Mouse (Mus musculus) retina, embryonic 14.5 days (tissue): Measurements from ENCODE around the gene Peak1.

ENCODE experiments used
- DNase-seq: peaks from one replicate; pipeline ENCODE4 v3.0.0-alpha.2; 2015; ENCODE audit warnings: low spot score

Gene Peak1

DNA sequence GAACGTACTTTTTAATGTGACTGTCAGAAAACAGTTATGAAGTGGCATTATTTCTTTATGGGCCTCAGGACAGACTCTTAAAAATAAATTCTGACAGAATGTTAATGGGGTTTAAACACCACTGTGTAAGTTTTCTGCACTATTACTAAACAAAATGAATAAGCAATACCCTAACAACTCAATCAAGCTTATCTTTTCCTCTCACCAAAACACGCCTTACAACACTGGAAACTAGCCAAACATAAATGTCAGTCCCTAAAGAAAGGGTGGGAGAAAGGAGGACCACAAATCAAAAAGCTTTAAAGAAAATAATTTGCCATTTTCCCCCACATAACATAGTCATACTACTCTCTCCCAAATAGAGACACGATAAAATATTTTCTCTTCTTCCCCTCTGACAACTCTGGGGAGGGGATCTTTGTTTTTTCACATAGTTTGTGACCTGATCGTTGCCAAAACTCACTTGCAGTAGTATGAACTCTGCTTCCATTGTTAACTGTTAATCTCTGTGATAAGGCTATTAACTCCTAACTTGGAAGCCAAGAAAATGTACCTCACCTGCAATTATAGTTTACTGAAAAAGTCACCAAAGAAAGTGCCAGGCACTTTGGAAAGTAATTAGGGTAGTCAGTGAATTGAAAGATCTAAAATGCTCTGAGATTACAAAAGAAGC lies 1.8 kb downstream of the Peak1 start:
- no peak for DNase-seq

DNA sequence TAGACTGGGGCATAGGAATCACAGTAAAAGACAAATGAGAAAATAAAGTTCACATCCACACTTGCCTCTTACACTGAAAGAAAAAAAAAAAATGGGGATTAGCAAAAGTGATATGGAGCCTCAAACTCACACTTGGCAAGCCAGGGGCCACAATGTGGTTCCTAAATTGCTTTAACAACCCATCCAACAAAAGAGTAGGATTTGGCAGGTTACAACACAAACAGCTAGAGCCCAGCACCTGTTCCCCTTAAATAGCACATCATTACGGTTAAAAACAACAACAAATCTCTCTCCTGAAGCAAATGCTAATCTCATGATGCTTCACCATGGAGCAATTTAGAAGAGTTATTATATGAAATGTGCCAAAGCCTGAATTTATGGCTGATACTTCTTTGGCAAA lies 2.5 kb downstream of the Peak1 start:
- no peak for DNase-seq

DNA sequence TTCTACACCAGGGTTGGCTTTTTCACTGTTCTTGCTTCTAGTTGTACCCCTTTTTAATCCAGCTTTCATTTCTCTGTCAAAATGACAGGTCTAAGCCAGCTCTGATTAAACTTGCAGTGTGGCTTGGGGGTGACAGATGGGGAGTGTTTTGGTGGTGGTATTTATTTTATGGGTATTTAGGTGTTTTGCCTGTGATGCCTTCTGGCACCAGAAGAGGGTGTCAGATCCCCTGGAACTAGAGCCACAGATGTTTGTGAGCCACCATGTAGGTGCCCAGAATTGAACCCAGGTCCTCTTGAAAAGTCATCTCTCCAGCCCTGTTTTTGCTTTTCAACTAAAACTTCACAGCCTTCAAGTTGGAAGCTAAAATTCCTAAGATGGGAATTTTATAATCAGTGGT lies 3.5 kb downstream of the Peak1 start:
- DNase-seq: no peak

DNA sequence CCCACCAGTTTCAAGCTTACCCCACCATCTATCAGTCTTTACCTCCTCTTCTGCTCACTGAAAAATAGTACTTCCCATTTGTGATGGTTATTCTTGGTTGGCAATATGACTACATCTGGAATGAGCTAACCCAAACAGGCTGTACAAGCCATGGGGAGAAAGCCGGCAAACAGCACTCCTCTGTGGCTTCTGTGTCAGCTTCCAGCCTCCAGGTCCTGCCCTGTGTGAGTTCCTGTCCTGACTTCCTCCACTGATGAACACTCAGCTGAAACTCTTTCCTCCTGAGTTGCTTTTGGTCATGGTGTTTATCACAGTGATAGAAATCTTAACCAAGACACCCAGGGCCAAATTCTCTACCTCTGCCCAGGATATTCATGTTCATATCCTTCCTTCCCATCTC lies 5.2 kb downstream of the Peak1 start:
- DNase-seq: no peak

DNA sequence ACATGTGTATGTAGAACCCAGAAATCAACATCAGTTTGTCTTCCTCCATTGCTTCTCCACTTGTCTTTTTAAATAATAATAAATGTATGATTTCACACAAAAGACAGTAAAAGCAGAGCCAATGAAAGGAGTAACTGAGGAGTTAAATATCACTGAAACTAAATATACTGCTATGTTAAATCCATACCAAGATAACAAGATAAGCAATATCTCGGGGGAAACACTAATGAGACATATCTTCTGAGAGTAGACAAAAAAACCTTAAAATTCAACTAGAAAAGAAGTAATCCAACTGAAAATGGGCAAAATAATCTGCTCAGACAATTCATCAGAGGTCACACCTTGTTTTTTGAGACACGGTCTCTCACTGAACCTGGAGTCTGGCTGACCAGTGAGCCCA lies 7.9 kb downstream of the Peak1 start:
- DNase-seq: no peak

DNA sequence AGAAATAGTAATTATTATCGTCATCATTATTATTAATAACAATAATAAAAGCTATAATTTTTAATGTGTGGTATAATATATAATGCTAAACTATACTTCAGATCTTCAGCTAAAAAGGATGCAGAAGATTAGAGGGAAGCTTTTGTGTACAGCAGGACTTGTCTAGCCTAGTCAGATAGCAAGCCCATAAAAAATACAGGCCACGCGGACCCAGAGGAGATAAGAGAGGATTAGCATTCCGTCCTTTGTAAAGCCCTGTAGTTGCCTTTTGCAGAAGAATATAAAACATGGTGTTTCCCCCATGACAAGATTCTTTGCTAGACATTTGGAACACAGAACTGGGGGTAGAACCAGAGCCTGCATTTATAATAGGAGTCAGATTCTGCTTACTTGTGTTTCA lies 13.2 kb downstream of the Peak1 start:
- DNase-seq: no peak

DNA sequence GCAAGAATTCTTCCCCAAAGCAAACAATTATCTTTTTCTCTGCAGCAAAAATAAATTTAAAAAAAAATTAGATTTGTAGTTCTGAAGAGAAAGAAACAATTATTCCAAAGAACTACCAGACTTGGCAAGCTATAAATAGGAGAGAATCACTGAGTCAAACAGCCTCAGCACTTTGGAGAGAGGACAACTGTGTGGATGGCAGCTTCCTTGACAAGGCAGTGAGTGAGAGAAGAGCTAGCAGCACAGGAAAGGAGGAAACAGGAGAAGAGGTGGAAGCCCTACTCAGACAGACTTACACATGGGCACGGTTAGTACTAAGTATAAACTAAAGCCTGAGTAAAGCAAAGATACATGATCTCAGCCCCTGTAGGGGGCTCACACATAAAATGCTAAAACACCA lies 21.6 kb downstream of the Peak1 start:
- DNase-seq: no peak

DNA sequence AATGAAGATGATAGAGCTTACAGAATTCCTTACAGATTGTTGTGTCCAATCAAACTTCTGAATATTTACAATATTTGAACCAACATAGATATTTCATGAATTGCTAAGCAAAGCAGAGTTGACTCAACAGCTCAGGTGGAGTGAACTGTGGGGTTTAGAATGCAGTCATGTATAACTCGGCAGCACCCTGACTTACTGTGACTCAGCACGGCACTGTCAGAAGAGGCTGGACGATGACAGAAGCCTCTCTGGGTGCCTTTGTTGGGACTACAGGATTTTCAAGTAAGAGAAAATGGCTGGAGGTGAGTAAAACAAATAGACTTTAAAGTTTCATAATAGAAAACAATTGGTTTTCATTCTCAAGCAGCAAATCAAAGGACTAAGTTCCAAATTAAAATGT lies 25.0 kb downstream of the Peak1 start:
- DNase-seq: no peak

DNA sequence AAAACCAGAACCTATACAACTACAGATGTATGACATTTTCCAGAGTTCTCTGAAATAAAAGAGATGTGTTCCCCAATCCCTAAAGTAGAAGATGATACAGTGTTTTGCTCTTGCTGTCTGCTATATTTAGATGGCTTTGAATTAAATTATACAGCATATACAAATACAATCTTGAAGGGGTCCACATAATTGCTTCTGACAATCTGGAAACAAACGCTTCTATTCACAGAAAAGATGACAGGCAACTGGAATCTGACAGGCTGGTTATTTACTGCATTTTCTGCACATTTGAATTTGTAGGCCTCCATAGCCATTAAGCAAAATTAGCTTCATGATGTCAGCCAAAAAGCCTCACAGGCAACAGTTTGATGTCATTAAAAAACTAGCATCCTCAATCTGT lies 35.1 kb downstream of the Peak1 start:
- no peak for DNase-seq

DNA sequence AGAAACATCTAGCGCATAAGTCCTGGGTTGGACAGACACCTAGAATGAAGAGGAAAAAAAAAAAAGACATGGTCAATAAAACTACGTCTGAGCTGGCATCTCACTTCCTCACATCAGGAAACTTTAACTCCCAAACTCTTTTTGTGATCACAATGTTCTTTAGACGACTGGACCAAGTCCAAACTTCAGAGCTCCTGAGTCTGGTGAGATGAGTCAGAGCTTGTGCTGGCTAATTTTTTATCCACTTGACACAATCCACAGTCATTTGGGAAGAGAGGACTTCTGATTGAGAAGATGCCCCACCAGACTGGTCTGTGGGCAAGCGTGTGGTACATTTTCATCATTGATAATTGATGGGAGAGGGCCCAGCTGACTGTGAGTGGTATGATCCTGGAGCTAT lies 43.5 kb downstream of the Peak1 start:
- DNase-seq: no peak

DNA sequence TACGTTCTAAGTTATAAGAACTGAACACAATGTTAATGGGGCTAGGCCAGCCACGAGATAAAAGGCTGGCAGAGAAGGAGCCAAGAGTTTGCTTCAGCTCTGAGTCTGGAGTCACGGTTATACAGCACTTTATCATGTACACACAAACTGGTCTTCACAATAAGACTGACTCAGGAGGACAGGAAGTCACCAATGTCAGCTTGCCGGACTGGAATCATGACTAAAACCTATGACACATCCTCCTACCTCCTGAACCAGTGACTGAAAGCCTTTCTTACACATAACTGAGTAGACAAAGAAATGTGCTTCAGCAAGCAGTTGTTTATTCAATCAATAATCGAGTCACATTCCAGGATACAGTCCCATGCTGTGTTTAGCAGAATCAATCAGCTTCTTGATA lies 47.2 kb downstream of the Peak1 start:
- no peak for DNase-seq

DNA sequence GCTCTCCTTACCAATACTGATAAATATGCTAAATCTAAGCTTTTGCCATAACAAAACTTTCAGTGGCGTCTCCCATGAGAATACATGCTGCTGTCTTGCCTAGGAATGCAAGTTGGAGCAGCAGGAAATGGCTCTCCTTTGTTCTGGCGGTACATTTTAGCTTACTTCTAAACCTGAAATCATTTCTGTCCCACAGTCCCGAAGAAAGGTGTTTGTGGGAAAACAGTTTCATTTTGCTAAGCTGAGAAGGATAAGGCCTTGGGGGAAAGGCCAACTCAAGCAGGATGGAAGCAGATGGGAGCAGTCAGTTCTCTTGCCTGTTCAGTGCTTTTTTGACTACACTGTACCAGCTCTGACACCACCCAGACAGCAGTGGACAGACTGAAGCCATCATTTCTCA lies 49.1 kb downstream of the Peak1 start:
- no peak for DNase-seq

DNA sequence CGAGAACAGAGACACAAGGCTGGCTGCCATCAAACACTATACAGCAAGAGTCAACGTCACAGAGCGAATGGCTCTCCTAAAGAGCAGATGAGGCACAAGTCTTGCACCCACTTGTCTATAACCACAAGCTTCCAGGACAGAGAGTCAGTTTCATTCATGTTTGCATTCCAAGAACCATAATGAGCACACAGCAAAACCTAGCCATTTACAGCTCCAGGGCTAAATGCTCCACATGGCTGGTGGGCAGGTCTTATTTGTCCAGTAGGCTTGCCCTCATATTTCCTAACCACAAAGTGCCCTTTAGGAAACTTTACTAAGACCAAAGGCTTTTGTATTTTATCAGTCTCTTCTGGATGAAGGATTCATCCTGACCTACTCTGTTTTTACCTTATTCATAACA lies 54.6 kb downstream of the Peak1 start:
- DNase-seq: no peak

DNA sequence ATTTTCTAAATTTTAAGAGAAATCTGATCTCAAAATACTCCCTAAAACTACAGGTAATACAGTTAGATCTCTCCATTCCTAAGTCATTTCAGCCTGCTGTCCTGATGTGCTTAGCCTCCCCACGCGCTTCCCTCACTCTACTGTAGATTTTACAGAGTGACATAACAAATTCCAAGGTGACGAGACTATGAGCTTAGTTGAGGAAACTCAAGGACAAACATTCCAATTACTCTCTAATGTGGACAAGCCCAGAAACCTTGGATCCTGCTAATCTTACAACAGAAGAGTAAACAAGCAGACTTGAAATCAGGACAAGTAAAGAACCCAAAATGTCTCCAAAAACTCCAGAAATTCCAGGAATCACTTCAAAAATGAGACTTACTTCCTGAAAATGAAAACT lies 58.6 kb downstream of the Peak1 start:
- DNase-seq: no peak

DNA sequence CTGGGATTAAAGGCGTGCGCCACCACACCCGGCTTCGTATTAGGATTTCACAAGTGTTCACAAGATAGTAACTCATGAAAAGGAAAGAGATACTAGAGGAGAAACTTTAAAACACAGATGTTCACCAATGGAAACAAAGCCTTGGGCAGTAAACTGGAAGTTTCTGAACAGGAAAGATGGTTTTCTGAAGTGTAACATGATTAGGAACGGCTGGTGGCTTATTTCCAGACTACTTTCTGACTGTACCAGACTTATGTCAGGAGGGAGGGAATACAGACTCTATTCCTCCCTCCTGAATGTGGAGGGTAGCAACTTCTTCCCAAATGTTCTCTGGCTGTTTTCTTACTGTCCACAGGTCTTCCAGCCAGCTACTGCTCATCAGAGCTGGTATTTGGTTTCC lies 62.7 kb downstream of the Peak1 start:
- no peak for DNase-seq

DNA sequence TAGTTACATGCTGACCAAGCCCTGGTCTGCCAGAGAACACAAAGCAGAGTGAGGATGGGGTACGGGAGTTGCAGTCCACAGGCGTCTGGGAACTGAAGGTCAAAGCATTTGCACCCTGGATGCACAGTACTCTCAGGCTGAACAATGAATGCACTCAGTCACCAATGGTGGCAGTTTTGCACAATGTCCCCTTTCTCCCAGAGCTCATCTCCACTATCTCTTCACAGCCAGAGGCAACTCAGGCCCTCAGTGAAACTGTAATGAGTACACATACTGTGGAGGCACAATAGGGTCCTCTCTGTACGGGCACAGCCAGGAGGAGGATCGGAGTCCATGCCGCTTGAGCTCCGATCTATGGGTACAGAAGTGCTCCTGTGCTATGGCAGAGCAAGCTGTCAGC lies 71.5 kb downstream of the Peak1 start:
- DNase-seq: no peak

DNA sequence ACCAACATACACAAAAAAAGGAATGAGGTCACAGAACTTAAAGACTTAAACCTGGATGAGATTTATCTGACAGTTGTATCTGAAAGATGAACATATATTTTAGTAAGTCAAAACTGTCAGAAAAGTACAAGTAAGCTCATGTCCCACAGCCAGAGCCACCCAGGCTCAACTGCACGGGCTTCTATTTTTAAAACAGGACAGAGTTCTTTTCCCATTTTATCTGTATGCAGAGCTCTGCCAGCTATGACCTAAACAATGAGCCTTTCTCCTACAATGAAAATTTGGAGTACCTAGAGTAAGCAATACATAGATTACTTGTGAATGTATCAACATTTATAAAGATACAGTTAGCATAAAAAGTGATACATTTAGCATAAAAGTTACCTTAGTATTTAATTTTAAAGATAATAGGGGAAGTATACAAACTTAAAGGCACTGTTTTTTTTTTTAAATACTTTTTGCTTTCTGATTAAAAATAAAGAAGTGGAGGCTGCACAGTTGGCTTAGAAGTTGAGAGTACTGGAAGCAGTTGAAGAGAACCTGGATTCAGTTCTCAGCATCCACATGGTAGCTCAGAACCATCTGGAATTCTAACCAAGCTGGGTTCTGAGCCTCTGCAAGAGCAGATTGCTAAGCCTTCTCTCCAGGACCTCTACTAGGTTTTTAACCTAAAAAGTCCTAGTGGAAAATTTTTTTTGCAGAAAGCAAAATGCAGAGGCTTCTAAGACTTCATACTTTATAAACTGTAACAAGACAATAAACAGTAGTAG lies 78.3 kb downstream of the Peak1 start:
- no peak for DNase-seq

DNA sequence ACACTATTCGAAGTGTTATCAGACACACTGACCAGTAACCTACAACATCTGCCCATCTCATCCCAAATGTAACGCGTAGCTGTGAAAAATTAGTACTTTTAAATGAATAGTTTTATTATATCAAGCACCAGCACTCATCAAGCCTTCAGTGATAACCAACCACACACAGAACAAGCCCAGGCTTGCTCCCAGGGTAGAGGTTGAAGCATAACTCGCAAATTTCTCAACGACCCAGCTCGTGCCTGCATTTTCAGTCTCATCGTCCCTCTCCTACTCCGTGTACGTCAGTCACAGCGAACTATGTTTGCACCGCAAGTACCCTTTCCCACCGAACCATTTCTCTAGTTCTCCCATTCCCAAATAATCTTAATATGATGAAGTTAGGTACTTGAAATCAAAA lies 83.5 kb downstream of the Peak1 start:
- DNase-seq: no peak

DNA sequence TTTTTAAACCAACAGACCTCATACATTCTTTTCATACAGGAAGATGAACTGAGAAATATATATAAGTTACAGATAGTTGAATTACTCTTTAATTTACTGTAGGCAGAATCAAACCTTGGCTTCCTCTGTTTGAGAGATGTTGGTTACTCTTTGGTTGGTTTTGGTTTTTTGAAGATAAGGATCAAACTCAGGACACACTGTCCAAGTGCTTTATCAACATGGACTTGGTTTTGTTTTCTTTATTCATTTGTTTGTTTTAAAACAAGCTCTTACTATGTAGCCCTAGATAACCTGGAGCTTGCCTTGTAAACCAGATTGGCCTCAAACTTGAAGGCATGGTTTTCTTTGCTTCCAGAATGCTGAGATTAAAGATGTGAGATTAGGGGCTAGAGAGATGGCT lies 85.1 kb downstream of the Peak1 start:
- DNase-seq: no peak

DNA sequence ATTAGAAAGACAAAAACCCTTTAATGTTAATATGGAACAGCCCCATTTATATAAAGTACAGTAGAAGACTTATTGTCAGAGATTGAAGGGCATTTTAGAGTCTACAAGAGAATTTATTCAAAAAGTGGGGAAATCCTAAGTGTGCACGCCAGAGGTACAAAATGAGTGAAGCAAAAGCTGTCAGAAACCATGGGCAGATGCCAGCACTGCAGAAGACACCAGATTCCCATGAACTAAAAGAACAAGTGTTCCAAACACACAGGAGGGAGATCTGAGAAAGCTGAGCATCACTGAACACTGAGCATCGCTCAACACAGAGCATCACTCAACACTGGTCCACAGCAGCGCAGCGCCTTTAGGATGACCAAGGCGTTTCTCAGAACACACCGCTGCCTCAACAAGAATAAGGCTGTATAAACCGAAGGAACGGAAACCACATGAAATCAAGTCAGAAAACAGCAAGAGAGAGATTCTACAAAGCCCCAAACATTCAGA lies 91.3 kb downstream of the Peak1 start:
- no peak for DNase-seq

DNA sequence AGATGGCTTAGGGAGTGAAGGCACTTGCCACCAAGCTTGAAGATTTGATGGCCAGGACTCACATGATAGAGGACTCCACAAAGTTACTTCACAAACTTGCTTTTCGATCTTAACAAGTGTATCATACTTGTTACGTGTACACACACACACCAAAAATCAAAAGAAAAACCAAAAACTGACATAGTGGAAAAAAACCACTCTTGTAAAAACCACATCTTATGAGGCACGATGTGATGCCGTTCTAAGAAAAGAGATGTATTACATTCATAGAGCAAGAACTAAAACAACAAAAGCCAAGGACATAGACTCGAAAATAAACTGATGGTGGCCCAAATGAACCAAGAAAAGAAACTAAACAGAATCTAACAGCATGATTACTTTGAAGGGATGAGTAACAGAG lies 92.1 kb downstream of the Peak1 start:
- no peak for DNase-seq

DNA sequence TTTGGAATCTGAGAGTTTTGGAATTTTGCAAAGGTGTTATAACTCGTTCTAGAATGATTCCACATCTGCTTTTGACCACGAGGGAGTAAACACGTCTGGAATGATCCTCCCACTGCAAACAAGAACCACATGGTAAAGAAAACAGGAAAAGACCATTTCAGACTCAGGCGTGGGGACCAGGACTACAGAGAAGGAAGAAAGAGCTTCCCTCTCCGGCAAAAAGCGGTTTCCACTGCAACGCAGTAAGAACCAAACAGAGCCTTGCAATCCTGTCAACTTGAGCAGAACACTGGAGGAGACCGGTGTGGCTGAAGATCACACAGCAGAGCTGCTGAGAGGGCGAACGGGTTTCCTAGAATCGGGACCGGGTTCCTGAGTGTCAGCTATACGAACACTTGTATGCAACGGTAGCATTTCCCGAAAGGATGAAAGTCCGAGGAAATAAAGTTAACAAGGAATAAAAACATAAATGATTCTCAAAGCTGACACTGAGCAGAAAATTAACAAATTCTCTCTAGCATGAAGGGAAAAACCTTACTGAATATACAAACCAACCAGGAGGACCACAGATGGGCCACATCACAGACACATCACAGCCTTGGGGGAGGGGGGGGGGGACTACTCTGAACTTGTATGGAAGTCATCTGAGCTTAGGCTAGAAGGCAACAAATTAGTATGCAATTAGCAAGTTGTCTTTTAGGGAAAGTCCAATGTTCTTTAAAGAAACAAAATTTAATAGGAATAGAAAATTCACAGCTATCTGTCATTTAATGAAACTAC lies 93.1 kb downstream of the Peak1 start:
- DNase-seq: no peak

DNA sequence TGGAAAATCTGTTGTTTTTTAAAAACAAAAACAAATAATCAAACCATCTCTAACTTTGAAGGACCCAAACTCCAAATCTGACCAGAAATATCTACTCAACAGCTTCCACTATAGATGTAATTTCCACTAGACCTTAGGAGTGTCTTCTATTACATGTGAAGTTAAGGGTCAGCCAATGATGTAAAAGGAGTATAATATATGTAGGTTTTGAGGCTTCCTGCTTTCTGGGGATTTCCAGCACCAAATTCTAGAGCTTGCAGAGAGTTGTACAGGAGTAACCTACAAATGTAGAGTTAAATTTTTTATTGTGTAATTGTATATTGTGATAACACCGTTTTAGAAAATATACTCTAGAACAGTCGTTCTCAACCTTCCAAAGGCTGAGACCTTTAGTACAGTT lies 96.6 kb downstream of the Peak1 start:
- DNase-seq: no peak
